8 mouse cellular contexts compared by ENCODE assay signal in genomic region chr10:52022413-52023212, GRCm38 (mm10). TPM values are rescaled to one million over a fixed set of nuclear protein-coding genes. Genes with fewer than 3 reads are reported as not detected.
DNase-seq lines count a peak whose midpoint lies in the region; ATAC-seq and TF ChIP-seq lines count a peak whose summit lies in the region.

Vgll2 (plus strand) TSS chr10:52022502.

- intact Hi-C loops in heart, postnatal 36 days (cut with DNase I), result no loop called here

- peaks cover 91% of the 10 kb centered on the region for H3K27me3 ChIP-seq in heart, embryonic 13.5 days (replicated peaks)
- H3K27me3 ChIP-seq in small intestine, adult 2 months (ENCODE audit: control insufficient read depth, insufficient read depth, low read length), result peaks cover 31% of the 10 kb centered on the region

- WGBS in heart, embryonic 13.5 days, result under 1% methylated on average over 55 of the region's 60 CpGs
- WGBS in small intestine, adult 2 months, result 1% methylated on average over 60 of the region's 60 CpGs

- TF ChIP-seq POLR2A in small intestine, adult 2 months (IDR thresholded peaks at IDR 0.05; ENCODE audit: low read depth, low read length), result no peak

- H3K4me2 ChIP-seq in heart, embryonic 13.5 days, result peak within 1 kb of the TSS; percentile 93

- H3K9me3 ChIP-seq in heart, embryonic 13.5 days, result no peaks in the 10 kb centered on the region

- peak within 1 kb of the TSS; percentile 58 for H3K4me3 ChIP-seq in heart, embryonic 13.5 days
- peak within 1 kb of the TSS; percentile 36 for H3K4me3 ChIP-seq in small intestine, adult 2 months (ENCODE audit: low read depth, low read length)

- no peak for TF ChIP-seq CTCF in small intestine, adult 2 months (IDR thresholded peaks at IDR 0.05; ENCODE audit: extremely low read depth, insufficient read length, insufficient replicate concordance, low read depth, low read length)

- no peak for ATAC-seq in heart, embryonic 13.5 days (ENCODE audit: extremely low read depth, insufficient number of reproducible peaks, low FRiP score, low TSS enrichment)
- ATAC-seq in megakaryocyte progenitor cell, adult 5-6 weeks (replicated peaks; ENCODE audit: poor library complexity), result 0 out of 2 replicates have a peak, but pooled peaks have one; percentile 6

- no peak for DNase-seq in heart, postnatal 36 days
- DNase-seq in embryo, embryonic 10 days (ENCODE audit: low spot score), result peak; percentile 69
- DNase-seq in gastrocnemius, postnatal 4 days (ENCODE audit: low spot score in 2 of 2), result peak; percentile 28 to 71
- peak; percentile 8 for DNase-seq in left cerebral cortex, adult 11 months (ENCODE audit: low spot score)
- no peak for DNase-seq in T-cell, adult 2 months (ENCODE audit: low spot score)

- no peak within 1 kb of the TSS for H3K27ac ChIP-seq in heart, embryonic 13.5 days (replicated peaks)
- no peak within 1 kb of the TSS for H3K27ac ChIP-seq in small intestine, adult 2 months (ENCODE audit: insufficient read depth, low read depth, low read length)

- H3K4me1 ChIP-seq in heart, embryonic 13.5 days, result peaks cover 20% of the 10 kb centered on the region
- 0 out of 2 replicates have a peak, but pooled peaks cover 2% of the 10 kb centered on the region for H3K4me1 ChIP-seq in small intestine, adult 2 months (ENCODE audit: control insufficient read depth, insufficient read depth, insufficient read length, low read length)

- peak within 1 kb of the TSS; percentile 47 for H3K9ac ChIP-seq in heart, embryonic 13.5 days

- H3K36me3 ChIP-seq in heart, embryonic 13.5 days, result no peaks in the 10 kb centered on the region
- H3K36me3 ChIP-seq in small intestine, adult 2 months (ENCODE audit: control insufficient read depth, insufficient read depth, low read length), result no peaks in the 10 kb centered on the region

RNA-seq across cellular contexts. Expression of gene Vgll2, which starts in this region (rescaled TPM):
- 0.28 and 0.32 TPM in 2 replicates for polyA plus RNA-seq in heart, embryonic 13.5 days (2015; fragmentation: Nextera tagmentation; extraction: Ambion mirVana)
- total RNA-seq in heart, postnatal 36 days (2021), result not detected
- 10 to 100 TPM; 76.5 to 87.5 TPM for total RNA-seq in gastrocnemius, postnatal 4 days (2021)
- not detected in 2 replicates for total RNA-seq in megakaryocyte progenitor cell, adult 5-6 weeks (2015)
- total RNA-seq in megakaryocyte progenitor cell, adult 5-6 weeks (2017), result not detected in 2 replicates
- not detected in 2 replicates for polyA plus RNA-seq in small intestine, adult 2 months (2012; rRNA removed)

Comparison
In these comparisons a context has a peak if more than half of its experiments do, and no peak if none do; other contexts are left out.
1. RNA of gene Vgll2 (total RNA-seq): 76.5 to 87.5 TPM in gastrocnemius, postnatal 4 days; not detected in heart, postnatal 36 days and not detected in megakaryocyte progenitor cell, adult 5-6 weeks; every median in the first group is over 10 times any median in the second.
2. Peak in ATAC-seq in megakaryocyte progenitor cell, adult 5-6 weeks; RNA of the gene not detected or under 1 TPM.
3. DNase-seq: peak in embryo, embryonic 10 days (single experiment), gastrocnemius, postnatal 4 days (2 of 2) and left cerebral cortex, adult 11 months (single experiment); none in heart, postnatal 36 days (0 of 2) and T-cell, adult 2 months (single experiment).